Mouse (Mus musculus): ENCODE results near the gene Lrrn4.

DNA sequence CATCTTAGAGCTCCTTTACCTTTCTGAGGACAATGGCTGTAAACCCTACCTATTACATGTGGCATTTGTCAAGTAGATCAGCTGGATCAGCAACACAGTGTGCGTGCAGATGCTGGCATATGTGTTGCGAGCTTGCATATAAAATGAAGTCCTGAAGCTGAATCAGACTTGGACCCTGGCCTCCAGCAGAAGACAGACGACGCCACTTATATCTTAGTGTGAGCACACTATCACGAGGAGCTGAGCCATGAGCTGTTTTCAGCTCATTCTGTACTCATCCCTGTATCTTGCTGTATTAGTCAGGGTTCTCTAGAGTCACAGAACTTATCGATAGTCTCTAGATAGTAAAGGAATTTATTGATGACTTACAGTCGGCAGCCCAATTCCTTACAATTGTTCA is 4.6 kb upstream of the Lrrn4 start:
- TF ChIP-seq CTCF (IDR thresholded peaks at IDR 0.05; ENCODE audit: low read depth, low read length): no peak
- no peak for TF ChIP-seq POLR2A (IDR thresholded peaks at IDR 0.05; ENCODE audit: extremely low read depth, insufficient read depth, low read length)
